Mouse (Mus musculus) hindbrain, embryonic 12.5 days (tissue): ENCODE results near the gene Plppr3. TPM values are rescaled to one million over a fixed set of nuclear protein-coding genes. Genes with fewer than 3 reads are reported as not detected.

Experiments
- ATAC-seq: fragments of 200-750 bp; cut with Nextera tagmentation; 2 replicates; pipeline ENCODE4 v1.8.0; 2017; ENCODE audit warnings: moderate TSS enrichment; ENCODE audit not compliant: low FRiP score
- H3K27ac ChIP-seq: fragments of 300-500 bp; sonication (generic); 2 replicates; pipeline ENCODE4 v1.5.1; 2016; ENCODE audit warnings: mild to moderate bottlenecking
- H3K27me3 ChIP-seq: fragments of 300-500 bp; sonication (generic); 2 replicates; pipeline ENCODE4 v1.6.1; 2016; ENCODE audit warnings: mild to moderate bottlenecking
- H3K36me3 ChIP-seq: fragments of 300-500 bp; sonication (generic); 2 replicates; pipeline ENCODE4 v1.6.1; 2016; ENCODE audit warnings: mild to moderate bottlenecking
- H3K4me1 ChIP-seq: fragments of 300-500 bp; sonication (generic); 2 replicates; pipeline ENCODE4 v1.6.1; 2016
- H3K4me2 ChIP-seq: fragments of 300-500 bp; sonication (generic); replicated peaks from 2 replicates; pipeline ENCODE4 v1.6.1; 2016; ENCODE audit warnings: mild to moderate bottlenecking
- H3K4me3 ChIP-seq: fragments of 300-500 bp; sonication (generic); 2 replicates; pipeline ENCODE4 v1.5.1; 2016; ENCODE audit warnings: mild to moderate bottlenecking
- H3K9ac ChIP-seq: fragments of 300-500 bp; sonication (generic); 2 replicates; pipeline ENCODE4 v1.6.1; 2016; ENCODE audit warnings: mild to moderate bottlenecking, moderate library complexity
- H3K9me3 ChIP-seq: fragments of 300-500 bp; sonication (generic); replicated peaks from 2 replicates; pipeline ENCODE4 v1.6.1; 2016; ENCODE audit warnings: mild to moderate bottlenecking
- WGBS: fragments of 180-500 bp; shearing (Covaris S2); methylation state at CpG from one replicate; pipeline ENCODE4 v1.1.7; 2016; 5-methylcytosine and 5-hydroxymethylcytosine counted together
- microRNA-seq: library from miRNA; unstranded; fragments of <30 nt; microRNA quantifications from one replicate; pipeline ENCODE4, GENCODE M21; 2017
- polyA plus RNA-seq: library from polyadenylated mRNA; unstranded; fragments of >200 nt; fragmentation: Nextera tagmentation; extraction: Ambion mirVana; gene quantifications from 2 replicates; pipeline ENCODE4 v1.2.1, GENCODE M21; 2016

Gene Plppr3
- polyA plus RNA-seq, 1 experiment from 2014 or later, result 289 TPM

DNA sequence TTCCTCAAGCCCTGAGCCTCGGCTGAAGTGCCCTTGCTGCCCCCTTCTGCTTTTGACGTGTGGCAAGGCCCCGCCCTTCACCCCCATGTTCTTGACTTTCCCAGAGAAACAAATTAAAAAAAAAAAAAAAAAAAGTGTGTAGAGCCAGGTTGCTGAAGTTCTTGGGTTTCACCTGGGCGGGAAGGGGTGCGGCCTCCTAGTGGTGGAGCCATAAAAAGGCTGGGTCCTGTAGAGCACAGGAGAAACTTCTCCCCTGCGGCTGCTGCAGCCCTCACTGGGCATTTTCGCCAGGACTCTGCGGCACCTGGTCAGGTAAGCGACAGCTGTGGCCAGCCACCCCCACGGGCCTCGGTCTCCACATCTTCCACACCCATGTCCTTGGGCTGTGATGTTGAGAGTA is 53.7 kb downstream of the Plppr3 start, which contains the start of gene Misp:
TSS of gene Misp (plus strand) at position 208 of the 400 bp plus-strand sequence.
- Histone ChIP-seq H3K4me3 (no peak within 1 kb of the TSS), H3K36me3 (peaks cover 50% of the 10 kb centered on the region), H3K27ac (no peak within 1 kb of the TSS), H3K9ac (no peak within 1 kb of the TSS), H3K9me3 (no peaks in the 10 kb centered on the region), H3K27me3 (no peaks in the 10 kb centered on the region; the same call in 1 of the 2 replicates), H3K4me2 (no peak within 1 kb of the TSS), H3K4me1 (peaks cover 24% of the 10 kb centered on the region)
- no peak for ATAC-seq
- 71% methylated on average over 11 of the region's 11 CpGs for WGBS

DNA sequence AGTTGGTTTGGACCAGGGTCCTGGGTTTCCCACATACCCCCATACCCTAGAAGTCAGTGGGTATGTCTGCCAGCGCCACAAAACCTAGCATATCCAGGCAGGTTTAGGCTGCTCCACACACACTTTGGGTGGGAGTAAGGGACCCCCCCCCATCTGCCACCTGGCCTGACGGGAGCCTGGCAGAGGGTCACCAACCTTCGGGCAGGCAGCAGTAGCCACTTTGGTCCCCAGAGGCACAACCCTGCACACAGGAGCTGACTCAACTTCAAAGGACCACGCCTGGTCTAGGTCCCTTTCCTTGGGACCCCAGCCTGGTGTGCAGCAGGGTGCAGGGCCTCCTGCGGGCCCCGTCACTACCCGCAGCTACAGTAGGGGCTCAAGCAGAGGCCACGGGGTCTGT is 54.2 kb downstream of the Plppr3 start:
- Histone ChIP-seq H3K27ac (no peak overlapping the region), H3K9ac (no peak overlapping the region), H3K4me3 (no peak overlapping the region), H3K9me3 (no peaks in the 10 kb centered on the region), H3K27me3 (no peaks in the 10 kb centered on the region; the same call in 1 of the 2 replicates), H3K4me2 (no peak overlapping the region), H3K4me1 (peaks cover 24% of the 10 kb centered on the region), H3K36me3 (peaks cover 55% of the 10 kb centered on the region)
- ATAC-seq, result no peak
- 81% methylated on average over 8 of the region's 8 CpGs for WGBS

DNA sequence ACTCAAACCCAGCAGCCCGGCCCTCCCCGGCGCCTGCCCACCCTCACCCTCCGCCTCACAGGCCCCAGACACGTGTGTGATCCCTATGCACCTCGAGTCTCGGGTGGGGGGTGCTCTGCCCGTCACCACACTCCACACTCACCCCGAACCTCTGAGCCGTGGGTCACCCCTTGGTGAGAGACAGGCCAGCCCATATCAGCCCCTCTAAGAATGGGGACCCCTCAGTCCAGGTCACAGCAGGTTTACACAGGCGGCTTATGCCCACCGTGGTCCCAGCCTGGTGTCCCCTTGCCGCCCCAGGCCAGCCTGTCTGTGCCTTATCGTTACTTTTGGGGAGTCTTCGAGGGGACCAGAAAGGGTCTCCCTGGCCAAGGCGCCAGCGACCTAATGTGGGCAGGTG is 54.8 kb downstream of the Plppr3 start:
- no peak overlapping the region for H3K4me3 ChIP-seq

DNA sequence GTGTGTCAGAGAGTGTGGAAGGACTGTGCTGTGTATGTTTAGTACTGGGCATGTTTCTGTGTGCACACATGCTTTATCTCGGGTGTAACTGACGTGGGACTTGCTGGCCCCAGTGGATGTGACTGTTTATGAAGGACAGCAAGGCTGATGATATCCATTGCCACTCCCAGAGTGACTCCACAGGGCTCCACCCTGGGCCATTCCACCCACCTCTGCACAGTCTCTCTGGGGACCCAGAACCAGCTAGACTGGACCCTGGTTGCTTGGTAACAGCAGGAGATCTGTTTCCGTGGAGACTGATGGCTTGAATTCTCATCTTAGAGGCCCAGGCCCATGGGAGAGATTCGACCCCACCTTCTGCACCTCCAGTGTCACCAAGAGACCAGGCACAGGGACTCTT is 56.2 kb downstream of the Plppr3 start:
- 73% methylated on average over 4 of the region's 4 CpGs for WGBS
- Histone ChIP-seq H3K9me3 (no peaks in the 10 kb centered on the region), H3K27me3 (no peaks in the 10 kb centered on the region), H3K9ac (peak overlapping the region; percentile 27; the same call in 1 of the 2 replicates), H3K4me3 (no peak overlapping the region), H3K4me1 (peaks cover 21% of the 10 kb centered on the region), H3K4me2 (no peak overlapping the region), H3K27ac (peak overlapping the region; percentile 26), H3K36me3 (peaks cover 59% of the 10 kb centered on the region)
- no peak for ATAC-seq

More for the DNA sequence above, 54.8 kb downstream of the Plppr3 start:
- Histone ChIP-seq H3K9me3 (no peaks in the 10 kb centered on the region), H3K9ac (no peak overlapping the region), H3K4me1 (peaks cover 23% of the 10 kb centered on the region), H3K4me2 (no peak overlapping the region), H3K27ac (no peak overlapping the region), H3K36me3 (peaks cover 59% of the 10 kb centered on the region), H3K27me3 (no peaks in the 10 kb centered on the region; the same call in 1 of the 2 replicates)
- ATAC-seq, result no peak
- 92% methylated on average over 17 of the region's 17 CpGs for WGBS

DNA sequence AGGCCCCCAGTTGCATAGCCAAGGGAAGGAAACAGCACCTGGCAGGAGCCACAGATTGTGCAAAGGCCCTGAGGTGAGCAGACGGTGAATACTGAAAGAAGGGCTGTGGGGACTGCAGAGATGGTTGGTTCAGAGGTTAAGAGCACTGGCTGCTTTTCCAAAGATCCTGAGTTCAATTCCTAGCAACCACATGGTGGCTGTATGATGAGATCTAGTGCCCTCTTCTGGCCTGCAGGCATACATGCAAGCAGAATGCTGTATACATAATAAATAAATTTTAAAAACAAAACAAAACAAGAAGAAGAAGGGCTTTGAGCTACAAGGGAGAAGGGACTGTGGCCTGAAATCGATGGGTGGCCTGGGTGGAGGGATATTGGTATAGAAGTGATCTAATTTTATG is 57.3 kb downstream of the Plppr3 start:
- peaks cover 11% of the 10 kb centered on the region for H3K4me1 ChIP-seq
- H3K4me3 ChIP-seq, result no peak overlapping the region
- H3K9ac ChIP-seq, result no peak overlapping the region
- ATAC-seq, result no peak
- no peak overlapping the region for H3K27ac ChIP-seq
- no peak overlapping the region for H3K4me2 ChIP-seq
- H3K27me3 ChIP-seq, result no peaks in the 10 kb centered on the region
- peaks cover 67% of the 10 kb centered on the region for H3K36me3 ChIP-seq
- H3K9me3 ChIP-seq, result no peaks in the 10 kb centered on the region
- WGBS, result 89% methylated on average over 2 of the region's 2 CpGs

DNA sequence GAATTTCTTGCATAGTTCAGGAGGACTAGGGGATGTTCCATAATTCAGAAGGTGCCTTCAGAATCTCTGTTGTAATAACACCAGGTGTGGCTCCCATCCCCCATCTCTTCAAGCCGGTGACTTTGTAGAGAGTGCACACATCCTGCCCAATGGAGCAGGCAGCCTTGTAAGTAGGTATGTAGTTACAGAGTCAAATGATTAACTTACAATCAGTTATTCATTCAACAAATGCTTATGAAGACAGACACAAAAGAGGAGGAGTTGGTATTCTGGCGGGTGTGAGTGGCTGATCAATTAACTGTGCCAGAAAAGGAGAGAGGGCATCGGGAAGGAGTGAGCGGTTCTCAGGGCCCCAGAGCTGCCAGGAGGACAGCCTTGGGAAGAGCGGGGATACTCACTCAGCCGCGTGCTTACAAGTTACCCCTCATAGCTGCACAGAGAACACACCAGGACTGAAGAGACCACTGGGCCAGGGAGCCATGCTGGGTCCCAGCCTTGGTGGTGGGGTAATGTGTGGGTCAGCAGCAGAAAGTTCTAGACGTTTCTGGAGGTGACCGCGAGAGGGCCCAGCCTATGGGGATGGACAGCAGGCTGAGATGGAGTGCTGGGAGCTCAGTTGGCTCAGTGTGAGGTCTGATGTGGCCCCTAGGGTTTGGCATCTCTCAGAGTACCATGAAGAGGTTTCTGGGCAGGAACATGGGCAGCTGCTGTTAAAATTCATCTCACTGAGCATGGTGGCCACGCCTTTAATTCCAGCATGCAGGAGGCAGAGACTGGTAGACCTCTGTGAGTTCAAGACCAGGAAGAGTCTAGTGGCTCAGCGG is 58.6 kb downstream of the Plppr3 start:
- no peak for ATAC-seq
- Histone ChIP-seq H3K9ac (no peak overlapping the region), H3K9me3 (no peaks in the 10 kb centered on the region), H3K36me3 (peaks cover 68% of the 10 kb centered on the region), H3K4me3 (no peak overlapping the region), H3K27me3 (no peaks in the 10 kb centered on the region), H3K27ac (no peak overlapping the region), H3K4me1 (peaks cover 15% of the 10 kb centered on the region), H3K4me2 (no peak overlapping the region)
- WGBS, result 83% methylated on average over 12 of the region's 12 CpGs

DNA sequence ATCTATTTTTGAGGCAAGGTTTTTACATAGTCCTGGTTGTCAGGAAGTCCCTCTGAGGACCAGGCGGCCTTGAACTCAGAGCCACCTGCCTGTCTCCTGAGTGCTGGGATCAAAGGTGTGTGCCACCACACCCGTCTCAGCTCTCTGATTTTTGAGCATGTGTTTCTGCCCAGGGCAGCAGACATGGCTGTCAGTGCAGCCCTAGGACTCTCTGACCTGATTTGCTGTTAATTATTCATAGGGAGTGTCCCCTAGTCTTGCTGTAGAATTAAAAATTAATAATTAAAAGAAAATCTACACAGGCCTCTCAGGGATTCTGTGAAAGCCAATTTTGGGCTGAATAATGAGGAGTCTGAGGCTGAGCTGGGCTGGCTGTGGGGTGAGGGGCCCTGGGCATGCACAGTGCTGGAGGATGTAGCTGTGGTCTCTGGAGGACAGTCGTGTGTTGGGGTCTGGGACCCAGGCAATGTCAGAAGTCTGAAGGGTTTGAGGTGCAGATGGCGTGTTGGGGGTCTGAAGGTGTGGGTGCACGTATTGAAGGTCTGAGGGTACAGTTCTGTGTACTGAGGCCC is 60.1 kb downstream of the Plppr3 start:
- H3K4me3 ChIP-seq, result no peak overlapping the region
- peaks cover 15% of the 10 kb centered on the region for H3K4me1 ChIP-seq
- H3K27me3 ChIP-seq, result no peaks in the 10 kb centered on the region
- no peak overlapping the region for H3K9ac ChIP-seq
- peaks cover 70% of the 10 kb centered on the region for H3K36me3 ChIP-seq
- no peak overlapping the region for H3K27ac ChIP-seq
- no peak overlapping the region for H3K4me2 ChIP-seq
- no peaks in the 10 kb centered on the region for H3K9me3 ChIP-seq
- WGBS, result 82% methylated on average over 5 of the region's 5 CpGs
- no peak for ATAC-seq

DNA sequence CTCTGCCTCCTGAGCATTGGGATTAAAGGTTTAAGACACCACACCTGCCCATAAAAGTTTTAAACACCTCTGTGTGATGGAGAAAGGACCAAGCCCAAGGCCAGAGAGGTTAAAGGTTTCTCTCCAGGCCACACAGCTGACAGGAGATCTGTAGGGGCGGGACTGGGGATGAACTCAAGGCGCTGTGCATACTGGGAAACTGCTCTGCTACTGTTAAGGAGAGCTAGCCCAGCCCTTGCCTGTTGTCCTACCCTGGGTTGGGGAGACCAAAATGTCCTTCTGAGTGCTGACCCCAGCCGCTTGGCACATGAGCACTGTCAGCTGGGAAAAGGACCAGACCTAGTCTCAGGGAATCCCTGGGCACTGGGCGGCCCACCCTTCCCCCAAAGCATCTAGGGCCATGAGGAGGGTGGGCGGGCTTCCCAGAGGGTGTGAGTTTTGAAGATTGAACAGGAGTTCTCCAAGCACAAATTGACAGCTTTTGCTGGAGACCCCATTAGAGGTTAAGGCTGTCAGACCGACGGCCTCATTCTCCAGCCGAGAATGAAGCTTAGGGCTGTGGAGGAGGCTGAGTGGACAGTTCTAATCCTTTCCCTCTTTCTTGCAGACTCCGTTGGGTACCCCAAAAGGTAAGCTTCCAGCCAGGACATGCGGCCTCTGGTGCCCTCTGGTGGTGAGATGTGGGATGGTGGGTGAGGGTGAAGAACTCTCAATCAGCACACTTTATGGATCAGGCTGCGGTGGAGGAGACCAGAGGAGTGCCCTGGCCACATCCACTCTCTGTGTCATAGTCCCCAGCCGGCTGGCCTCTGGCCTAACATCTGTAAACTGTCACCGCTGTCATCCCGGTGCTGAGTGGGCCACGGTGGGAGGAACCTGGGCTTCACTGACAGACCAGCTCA is 62.4 kb downstream of the Plppr3 start:
- H3K9ac ChIP-seq, result no peak overlapping the region
- ATAC-seq, result 0 out of 2 replicates have a peak, but pooled peaks have one; percentile 41
- H3K27me3 ChIP-seq, result no peaks in the 10 kb centered on the region
- no peak overlapping the region for H3K4me2 ChIP-seq
- no peaks in the 10 kb centered on the region for H3K9me3 ChIP-seq
- H3K36me3 ChIP-seq, result peaks cover 72% of the 10 kb centered on the region
- 30% methylated on average over 15 of the region's 15 CpGs for WGBS
- H3K4me1 ChIP-seq, result peaks cover 15% of the 10 kb centered on the region
- H3K27ac ChIP-seq, result peak overlapping the region; percentile 40; the same call in 1 of the 2 replicates
- H3K4me3 ChIP-seq, result no peak overlapping the region

Small RNA genes lying within 50 kb of the gene (microRNA-seq; reads per million reads assigned to microRNA genes)
- not detected for gene Mir6910

Other genes starting within 250 kb of the Plppr3 start
- gene Shc2, start 236.7 kb downstream of the Plppr3 start, polyA plus RNA-seq, result 30.3 and 33.0 TPM in 2 replicates
- gene Odf3l2, start 228.9 kb downstream of the Plppr3 start, polyA plus RNA-seq, result not detected in 2 replicates
- gene Madcam1, start 210.1 kb downstream of the Plppr3 start, polyA plus RNA-seq, result 2.9 and 3.2 TPM in 2 replicates
- gene Tpgs1, start 205.3 kb downstream of the Plppr3 start, polyA plus RNA-seq, result 68.1 and 69.4 TPM in 2 replicates
- 121 and 124 TPM in 2 replicates for gene Cdc34, start 192.4 kb downstream of the Plppr3 start, polyA plus RNA-seq
- 1.2 and 1.3 TPM in 2 replicates for gene Gzmm, start 185.6 kb downstream of the Plppr3 start, polyA plus RNA-seq
- 658 and 661 TPM in 2 replicates for gene Bsg, start 170.1 kb downstream of the Plppr3 start, polyA plus RNA-seq
- 0.45 and 0.48 TPM in 2 replicates for gene Hcn2, start 158.0 kb downstream of the Plppr3 start, polyA plus RNA-seq
- 42.7 and 47.5 TPM in 2 replicates for gene Polrmt, start 128.1 kb downstream of the Plppr3 start, polyA plus RNA-seq
- 0.42 and 0.72 TPM in 2 replicates for gene Fgf22, start 119.6 kb downstream of the Plppr3 start, polyA plus RNA-seq
- 103 and 108 TPM in 2 replicates for gene Rnf126, start 107.7 kb downstream of the Plppr3 start, polyA plus RNA-seq
- 2.3 and 2.7 TPM in 2 replicates for gene Fstl3, start 97.4 kb downstream of the Plppr3 start, polyA plus RNA-seq
- gene Prss57, start 83.7 kb downstream of the Plppr3 start, polyA plus RNA-seq, result 0.23 and 0.30 TPM in 2 replicates
- 189 and 198 TPM in 2 replicates for gene Palm, start 81.1 kb downstream of the Plppr3 start, polyA plus RNA-seq
- 1.3 and 2.1 TPM in 2 replicates for gene Misp, start 53.6 kb downstream of the Plppr3 start, polyA plus RNA-seq
- gene Ptbp1, start 20.2 kb downstream of the Plppr3 start, polyA plus RNA-seq, result 201 and 211 TPM in 2 replicates
- 11.8 and 14.1 TPM in 2 replicates for gene Prtn3, start 158 bp downstream of the Plppr3 start, polyA plus RNA-seq
- gene Elane, start 11.6 kb upstream of the Plppr3 start, polyA plus RNA-seq, result 0.56 TPM in 1 of 2 replicates, not detected in the other
- gene Cfd, start 16.2 kb upstream of the Plppr3 start, polyA plus RNA-seq, result not detected in 2 replicates
- gene Med16, start 34.3 kb upstream of the Plppr3 start, polyA plus RNA-seq, result 63.3 and 70.0 TPM in 2 replicates
- 25.5 and 54.9 TPM in 2 replicates for gene Gm26602, start 36.2 kb upstream of the Plppr3 start, polyA plus RNA-seq
- 1.2 and 1.6 TPM in 2 replicates for gene Kiss1r, start 42.3 kb upstream of the Plppr3 start, polyA plus RNA-seq
- gene R3hdm4, start 46.6 kb upstream of the Plppr3 start, polyA plus RNA-seq, result 173 and 184 TPM in 2 replicates
- gene Arid3a, start 52.4 kb upstream of the Plppr3 start, polyA plus RNA-seq, result 4.7 and 5.3 TPM in 2 replicates
- 89.4 and 100 TPM in 2 replicates for gene Wdr18, start 85.5 kb upstream of the Plppr3 start, polyA plus RNA-seq
- gene Grin3b, start 96.1 kb upstream of the Plppr3 start, polyA plus RNA-seq, result 0.23 and 0.44 TPM in 2 replicates
- gene Tmem259, start 109.7 kb upstream of the Plppr3 start, polyA plus RNA-seq, result 23.1 and 25.5 TPM in 2 replicates
- gene Cnn2, start 114.0 kb upstream of the Plppr3 start, polyA plus RNA-seq, result 178 and 204 TPM in 2 replicates
- gene Abca7, start 121.9 kb upstream of the Plppr3 start, polyA plus RNA-seq, result 6.9 and 7.7 TPM in 2 replicates
- gene Arhgap45, start 142.0 kb upstream of the Plppr3 start, polyA plus RNA-seq, result 8.7 and 8.9 TPM in 2 replicates
- gene Polr2e, start 165.2 kb upstream of the Plppr3 start, polyA plus RNA-seq, result 163 and 171 TPM in 2 replicates
- gene Gpx4, start 172.5 kb upstream of the Plppr3 start, polyA plus RNA-seq, result 449 and 484 TPM in 2 replicates
- 15.1 TPM in 2 replicates for gene Sbno2, start 230.9 kb upstream of the Plppr3 start, polyA plus RNA-seq
- 13.1 and 16.1 TPM in 2 replicates for gene Stk11, start 241.2 kb upstream of the Plppr3 start, polyA plus RNA-seq